Mouse (Mus musculus) limb, embryonic 15.5 days (tissue): Measurements from ENCODE around the gene Ccdc58. TPM values are rescaled to one million over a fixed set of nuclear protein-coding genes. Genes with fewer than 3 reads are reported as not detected.
"Not testable (repeated sequence)": the region's sequence is repeated elsewhere in the genome, so short reads cannot be mapped to it uniquely, and the experiment has no call there.

Experiments used
- ATAC-seq: fragments of 200-750 bp; cut with Nextera tagmentation; 2 replicates; pipeline ENCODE4 v1.8.0; 2017; ENCODE audit warnings: low read depth, moderate TSS enrichment; ENCODE audit not compliant: insufficient number of reproducible peaks, low FRiP score, low TSS enrichment
- H3K27ac ChIP-seq: fragments of 300-500 bp; sonication (generic); 2 replicates; pipeline ENCODE4 v1.5.1; 2015; ENCODE audit warnings: moderate library complexity, mild to moderate bottlenecking, inconsistent platforms
- H3K27me3 ChIP-seq: fragments of 300-500 bp; sonication (generic); 2 replicates; pipeline ENCODE4 v1.6.1; 2015; ENCODE audit warnings: inconsistent platforms
- H3K36me3 ChIP-seq: fragments of 300-500 bp; sonication (generic); 2 replicates; pipeline ENCODE4 v1.6.1; 2015; ENCODE audit warnings: inconsistent platforms
- H3K4me1 ChIP-seq: fragments of 300-500 bp; sonication (generic); 2 replicates; pipeline ENCODE4 v1.6.1; 2015; ENCODE audit warnings: inconsistent platforms
- H3K4me2 ChIP-seq: fragments of 300-500 bp; sonication (generic); 2 replicates; pipeline ENCODE4 v1.6.1; 2015; ENCODE audit warnings: mild to moderate bottlenecking, inconsistent platforms
- H3K4me3 ChIP-seq: fragments of 300-500 bp; sonication (generic); 2 replicates; pipeline ENCODE4 v1.5.1; 2015; ENCODE audit warnings: mild to moderate bottlenecking, inconsistent platforms
- H3K9ac ChIP-seq: fragments of 300-500 bp; sonication (generic); 2 replicates; pipeline ENCODE4 v1.6.1; 2015; ENCODE audit warnings: inconsistent platforms
- H3K9me3 ChIP-seq: fragments of 300-500 bp; sonication (generic); 2 replicates; pipeline ENCODE4 v1.6.1; 2016; ENCODE audit warnings: inconsistent platforms
- WGBS: fragments of 180-500 bp; shearing (Covaris S2); methylation state at CpG from one replicate; pipeline ENCODE4 v1.1.7; 2015; 5-methylcytosine and 5-hydroxymethylcytosine counted together
- polyA plus RNA-seq: library from polyadenylated mRNA; unstranded; fragments of >200 nt; fragmentation: Nextera tagmentation; extraction: Ambion mirVana; gene quantifications from 2 replicates; pipeline ENCODE4 v1.2.1, GENCODE M21; 2015

Ccdc58 gene
- polyA plus RNA-seq, 1 experiment from 2014 or later: 80.8 TPM

GRCm38 (mm10) chr16:36089065-36089464, 17.6 kb downstream of the Ccdc58 start:
- Histone ChIP-seq H3K9me3 (no peaks in the 10 kb centered on the region), H3K4me3 (no peak overlapping the region), H3K4me1 (no peaks in the 10 kb centered on the region), H3K9ac (no peak overlapping the region), H3K27me3 (no peaks in the 10 kb centered on the region), H3K27ac (no peak overlapping the region), H3K36me3 (peaks cover 51% of the 10 kb centered on the region), H3K4me2 (no peak overlapping the region)
- ATAC-seq: no peak
- 75% methylated on average over 7 of the region's 7 CpGs for WGBS

- H3K9ac ChIP-seq: no peak overlapping the region
- 0 out of 2 replicates have a peak overlapping the region, but pooled peaks have one; percentile 6 for H3K27ac ChIP-seq
- H3K4me1 ChIP-seq: no peaks in the 10 kb centered on the region
- no peak overlapping the region for H3K4me3 ChIP-seq
- no peak overlapping the region for H3K4me2 ChIP-seq
- WGBS: 53% methylated on average over 8 of the region's 8 CpGs
- no peaks in the 10 kb centered on the region for H3K27me3 ChIP-seq
- peaks cover 48% of the 10 kb centered on the region for H3K36me3 ChIP-seq
- H3K9me3 ChIP-seq: no peaks in the 10 kb centered on the region
- no peak for ATAC-seq
These were observed 18.5 kb downstream of the Ccdc58 start for GRCm38 (mm10) chr16:36089850-36090616.

- WGBS: 75% methylated on average over 11 of the region's 11 CpGs
- no peak overlapping the region for H3K4me2 ChIP-seq
- ATAC-seq: no peak
- H3K4me3 ChIP-seq: no peak overlapping the region
- no peaks in the 10 kb centered on the region for H3K4me1 ChIP-seq
- no peaks in the 10 kb centered on the region for H3K9me3 ChIP-seq
- no peak overlapping the region for H3K9ac ChIP-seq
- peaks cover 40% of the 10 kb centered on the region for H3K36me3 ChIP-seq
- no peak overlapping the region; the same call in 1 of the 2 replicates for H3K27ac ChIP-seq
- H3K27me3 ChIP-seq: no peaks in the 10 kb centered on the region
These were observed 19.5 kb downstream of the Ccdc58 start for GRCm38 (mm10) chr16:36090785-36091509.

GRCm38 (mm10) chr16:36094079-36094478, 22.6 kb downstream of the Ccdc58 start:
- H3K9ac ChIP-seq: no peak overlapping the region
- no peak for ATAC-seq

GRCm38 (mm10) chr16:36097813-36098499, 26.5 kb downstream of the Ccdc58 start:
- H3K27me3 ChIP-seq, H3K4me3 ChIP-seq, H3K4me2 ChIP-seq, H3K4me1 ChIP-seq, ATAC-seq, H3K36me3 ChIP-seq, H3K27ac ChIP-seq, H3K9me3 ChIP-seq, H3K9ac ChIP-seq: not testable (repeated sequence)
- WGBS: 83% methylated on average over 12 of the region's 12 CpGs

More at GRCm38 (mm10) chr16:36094079-36094478, 22.6 kb downstream of the Ccdc58 start:
- 81% methylated on average over 3 of the region's 3 CpGs for WGBS
- Histone ChIP-seq H3K27ac (no peak overlapping the region), H3K36me3 (peaks cover 19% of the 10 kb centered on the region), H3K4me3 (no peak overlapping the region), H3K4me1 (no peaks in the 10 kb centered on the region), H3K4me2 (no peak overlapping the region), H3K9me3 (no peaks in the 10 kb centered on the region), H3K27me3 (no peaks in the 10 kb centered on the region)

GRCm38 (mm10) chr16:36101526-36101925, 30.0 kb downstream of the Ccdc58 start:
- WGBS: 79% methylated on average over 1 of the region's 1 CpGs
- no peaks in the 10 kb centered on the region for H3K4me1 ChIP-seq
- no peak for ATAC-seq
- H3K4me3 ChIP-seq: no peak overlapping the region
- H3K27ac ChIP-seq: no peak overlapping the region
- H3K9ac ChIP-seq: no peak overlapping the region
- H3K9me3 ChIP-seq: no peaks in the 10 kb centered on the region
- H3K36me3 ChIP-seq: no peaks in the 10 kb centered on the region
- H3K27me3 ChIP-seq: no peaks in the 10 kb centered on the region
- no peak overlapping the region for H3K4me2 ChIP-seq

GRCm38 (mm10) chr16:36102211-36102610, 30.7 kb downstream of the Ccdc58 start:
- Histone ChIP-seq H3K4me2 (no peak overlapping the region), H3K4me1 (no peaks in the 10 kb centered on the region), H3K4me3 (no peak overlapping the region), H3K27ac (no peak overlapping the region), H3K36me3 (no peaks in the 10 kb centered on the region), H3K9ac (no peak overlapping the region), H3K9me3 (no peaks in the 10 kb centered on the region), H3K27me3 (no peaks in the 10 kb centered on the region)
- 89% methylated on average over 1 of the region's 1 CpGs for WGBS
- no peak for ATAC-seq

GRCm38 (mm10) chr16:36111486-36111885, 40.0 kb downstream of the Ccdc58 start:
- H3K27me3 ChIP-seq, H3K4me1 ChIP-seq, H3K27ac ChIP-seq, H3K4me3 ChIP-seq, ATAC-seq, H3K9ac ChIP-seq, H3K36me3 ChIP-seq, H3K4me2 ChIP-seq, H3K9me3 ChIP-seq: not testable (repeated sequence)

- 85% methylated on average over 6 of the region's 6 CpGs for WGBS
- ATAC-seq: not testable (repeated sequence)
These were observed 44.3 kb downstream of the Ccdc58 start for GRCm38 (mm10) chr16:36115751-36116150.

GRCm38 (mm10) chr16:36128092-36128491, 56.6 kb downstream of the Ccdc58 start:
- ATAC-seq: no peak
- Histone ChIP-seq H3K36me3 (no peaks in the 10 kb centered on the region), H3K4me3 (no peak overlapping the region), H3K4me2 (no peak overlapping the region), H3K27ac (no peak overlapping the region), H3K4me1 (no peaks in the 10 kb centered on the region), H3K9me3 (no peaks in the 10 kb centered on the region), H3K27me3 (no peaks in the 10 kb centered on the region), H3K9ac (no peak overlapping the region)
- WGBS: 86% methylated on average over 7 of the region's 7 CpGs

More at GRCm38 (mm10) chr16:36115751-36116150, 44.3 kb downstream of the Ccdc58 start:
- not testable (repeated sequence) for H3K27me3 ChIP-seq, H3K4me3 ChIP-seq, H3K4me2 ChIP-seq, H3K36me3 ChIP-seq, H3K9me3 ChIP-seq, H3K27ac ChIP-seq, H3K4me1 ChIP-seq, H3K9ac ChIP-seq

- Histone ChIP-seq H3K27me3 (no peaks in the 10 kb centered on the region), H3K4me3 (no peak within 1 kb of the TSS), H3K4me1 (0 out of 2 replicates have a peak, but pooled peaks cover 2% of the 10 kb centered on the region), H3K9me3 (no peaks in the 10 kb centered on the region), H3K36me3 (no peaks in the 10 kb centered on the region), H3K4me2 (no peak within 1 kb of the TSS), H3K9ac (no peak within 1 kb of the TSS), H3K27ac (peak within 1 kb of the TSS; percentile 61)
- no peak for ATAC-seq
- WGBS: 34% methylated on average over 1 of the region's 1 CpGs
These were observed 59.7 kb downstream of the Ccdc58 start, which contains the start of gene Csta1 for GRCm38 (mm10) chr16:36131141-36131540. Gene Csta1 (minus strand): TSS chr16:36131241.

- Histone ChIP-seq H3K27me3 (no peaks in the 10 kb centered on the region), H3K4me2 (no peak overlapping the region), H3K27ac (no peak overlapping the region), H3K4me3 (no peak overlapping the region), H3K36me3 (no peaks in the 10 kb centered on the region), H3K9me3 (no peaks in the 10 kb centered on the region), H3K4me1 (0 out of 2 replicates have a peak, but pooled peaks cover 2% of the 10 kb centered on the region), H3K9ac (no peak overlapping the region)
- 74% methylated on average over 2 of the region's 2 CpGs for WGBS
- ATAC-seq: no peak
These were observed 66.7 kb downstream of the Ccdc58 start for GRCm38 (mm10) chr16:36138201-36138600.
